Mouse (Mus musculus): ENCODE results near the gene Aasdh.
"Not testable (repeated sequence)": the region's sequence is repeated elsewhere in the genome, so short reads cannot be mapped to it uniquely, and the experiment has no call there.

Gene Aasdh

DNA sequence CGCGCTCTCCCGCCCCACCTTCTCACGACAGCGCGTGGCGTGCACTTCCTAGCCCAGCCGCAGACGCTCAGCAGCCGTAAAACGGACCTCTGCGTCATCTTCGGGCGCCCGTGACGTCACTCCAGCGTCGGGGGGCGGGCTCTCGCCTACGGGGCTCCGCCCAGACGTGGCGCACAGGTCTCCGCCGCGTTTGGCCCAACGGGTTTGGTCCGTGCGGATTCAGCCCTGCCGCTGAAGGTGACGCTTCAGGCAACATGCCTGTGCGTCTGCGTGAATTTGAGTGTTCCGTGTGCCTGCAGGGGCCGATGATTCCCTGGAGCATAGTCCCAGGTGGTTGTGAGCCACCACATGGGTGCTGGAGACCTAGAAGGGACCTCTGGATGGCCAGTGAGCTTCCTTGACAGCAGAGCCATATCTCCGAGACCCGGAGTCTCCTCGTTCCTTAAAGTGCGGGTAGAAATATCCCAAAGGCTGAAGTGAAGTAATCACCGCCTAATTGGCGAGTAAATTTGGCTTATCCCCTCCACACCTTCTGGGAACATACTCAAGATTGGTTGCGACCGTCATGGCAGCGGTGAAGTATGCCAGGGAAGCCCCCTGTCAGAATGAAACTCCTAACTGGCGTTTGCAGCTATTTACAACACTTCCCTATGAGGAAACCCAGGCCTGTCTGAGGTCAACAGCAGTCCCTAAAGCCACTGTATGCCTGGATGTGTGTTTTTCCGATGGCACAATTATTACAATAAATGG lies at the start of gene Aasdh:
Aasdh (minus strand) TSS at position 110 of the 750 bp plus-strand sequence.
- peak; percentile 91 to 95 for DNase-seq

DNA sequence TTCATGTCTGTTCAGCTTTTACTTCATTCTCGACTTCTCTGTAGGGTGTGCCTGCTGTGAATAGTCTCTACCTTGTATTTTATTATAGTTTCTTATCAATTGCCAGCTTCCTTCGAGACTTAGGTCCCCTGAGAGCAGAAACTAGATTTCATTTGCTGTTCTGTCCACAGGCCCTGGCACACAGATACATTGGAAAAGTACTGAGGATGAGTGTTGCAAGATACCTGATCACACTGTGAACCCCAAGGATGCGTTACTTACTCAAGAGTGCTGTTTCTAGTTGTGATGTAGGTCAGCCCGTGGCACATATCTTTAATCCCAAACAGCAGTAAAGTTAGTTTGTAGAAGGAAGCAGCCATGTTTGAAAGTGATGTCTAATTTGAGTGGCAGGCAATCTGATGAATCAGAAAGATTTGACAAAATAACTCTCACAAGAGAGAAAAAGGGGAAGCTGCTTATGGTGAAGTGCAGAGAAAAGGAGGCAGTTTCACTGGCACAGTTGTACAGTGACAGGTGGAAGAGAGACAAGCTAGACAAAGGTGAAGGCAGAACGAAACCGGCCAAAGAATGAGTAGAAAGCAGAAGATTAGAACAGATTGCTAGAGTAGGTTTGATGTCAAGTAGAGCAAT lies 49.1 kb upstream of the Aasdh start:
- DNase-seq: no peak

DNA sequence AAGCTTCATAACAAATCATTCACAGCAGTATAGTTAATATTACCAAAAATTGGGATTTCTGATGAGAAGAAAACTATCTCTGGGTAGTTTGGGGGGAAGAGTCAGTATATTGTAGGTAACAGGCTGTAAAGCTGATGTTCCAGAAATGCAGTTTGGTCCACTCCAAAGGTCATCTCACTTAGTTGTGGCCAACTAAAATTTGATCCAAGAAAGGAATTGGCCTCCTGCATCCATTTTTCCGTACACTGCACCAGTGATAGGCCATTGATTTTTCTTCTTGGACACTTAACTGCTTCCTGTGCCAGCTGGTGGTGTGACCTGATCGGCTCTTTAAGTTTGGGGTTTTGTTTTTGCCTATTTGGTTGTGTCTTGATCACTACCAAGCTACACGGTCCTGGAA lies 48.5 kb upstream of the Aasdh start:
- no peak for DNase-seq

DNA sequence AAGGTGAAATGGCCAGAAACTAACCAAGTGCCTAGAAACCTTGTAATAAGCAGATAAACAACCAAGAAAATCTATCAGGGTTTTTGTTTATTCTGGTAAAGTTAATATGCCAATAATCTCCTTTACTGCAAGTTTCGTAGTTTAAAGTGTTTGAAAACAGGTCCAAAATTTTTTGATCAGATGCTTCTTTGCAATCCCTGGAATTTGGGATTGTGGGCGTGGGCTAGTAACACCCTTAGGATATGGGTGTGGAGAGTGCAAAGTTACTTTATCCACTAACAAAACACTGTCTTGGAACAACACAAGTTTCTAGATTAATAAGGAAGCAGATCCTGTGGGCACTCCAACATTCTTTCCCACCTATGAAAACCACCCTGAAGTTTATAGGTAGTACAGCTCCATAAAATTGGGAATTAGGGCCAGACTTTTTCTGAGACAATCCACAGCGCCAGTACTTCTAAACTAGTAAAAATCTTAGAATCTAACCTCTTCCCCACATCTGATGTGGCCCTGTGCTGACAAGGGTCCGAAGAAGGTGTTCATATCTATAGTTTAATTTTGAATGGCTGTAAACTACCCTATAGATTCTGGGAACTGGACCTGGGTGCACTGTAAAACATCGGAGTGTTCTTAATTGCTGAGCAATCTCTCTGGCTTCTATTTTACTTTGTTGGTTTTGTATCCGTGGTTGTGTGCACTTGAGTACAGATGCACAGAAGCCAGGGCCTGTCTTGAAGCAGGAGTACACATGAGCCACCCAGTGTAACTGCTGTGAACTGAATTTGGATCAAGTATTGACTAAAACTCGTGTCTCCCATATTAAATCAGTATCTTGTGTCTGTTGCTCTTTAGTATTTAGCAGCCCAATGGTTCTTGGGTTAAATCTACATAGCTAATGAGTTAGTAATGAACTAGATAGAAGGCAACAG lies 47.1 kb upstream of the Aasdh start:
- no peak for DNase-seq

DNA sequence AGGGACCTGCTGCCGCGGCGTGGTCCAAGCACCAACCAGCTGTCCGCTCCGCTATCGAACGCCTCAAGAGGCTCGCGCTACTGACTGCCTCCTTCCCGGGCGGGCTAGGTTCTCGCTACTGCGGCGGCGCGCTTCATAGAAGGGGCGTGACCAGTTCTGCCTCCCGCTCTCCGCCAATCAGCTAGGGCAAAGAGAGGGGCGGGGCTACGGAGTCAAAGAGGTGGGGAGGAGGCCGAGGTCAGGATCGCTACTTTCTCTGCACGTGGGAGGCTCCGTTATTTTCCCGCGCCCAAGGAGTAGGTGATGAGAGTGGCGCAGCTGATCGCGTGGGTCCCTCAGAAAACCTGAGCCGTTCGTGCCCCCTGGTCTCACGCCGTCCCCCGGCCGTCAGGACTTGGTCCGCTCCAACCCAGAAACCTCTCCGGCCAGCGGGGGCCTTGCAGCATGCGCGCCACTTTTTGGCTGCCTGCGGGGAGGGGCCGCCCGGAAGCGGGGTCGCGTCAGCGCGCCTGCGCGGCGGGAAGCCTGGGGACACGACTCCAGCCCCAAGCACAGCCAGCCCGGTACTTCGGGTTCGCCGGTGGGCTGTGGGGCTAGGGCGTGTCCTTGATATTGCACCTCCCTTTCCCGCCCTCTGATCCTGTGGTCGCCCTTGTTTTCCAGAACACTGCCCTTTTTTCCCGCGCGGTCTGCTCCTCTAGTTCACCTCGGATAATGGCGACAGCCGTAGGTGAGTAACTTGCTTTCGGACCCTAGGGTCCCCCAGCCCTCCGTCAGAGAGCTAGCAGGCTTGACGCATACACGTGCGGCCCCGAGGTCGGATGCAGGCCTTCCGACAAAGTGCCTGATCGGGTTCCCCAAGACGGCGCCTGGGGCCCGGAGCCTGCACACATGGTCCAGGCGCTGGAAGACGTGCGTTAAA lies 46.1 kb upstream of the Aasdh start, which contains the start of the genes Paics and Ppat:
Paics (plus strand) TSS at position 202 of the 922 bp plus-strand sequence.
Ppat (minus strand) TSS at position 473 of the 922 bp plus-strand sequence.
- peak; percentile 98 to 99 for DNase-seq

DNA sequence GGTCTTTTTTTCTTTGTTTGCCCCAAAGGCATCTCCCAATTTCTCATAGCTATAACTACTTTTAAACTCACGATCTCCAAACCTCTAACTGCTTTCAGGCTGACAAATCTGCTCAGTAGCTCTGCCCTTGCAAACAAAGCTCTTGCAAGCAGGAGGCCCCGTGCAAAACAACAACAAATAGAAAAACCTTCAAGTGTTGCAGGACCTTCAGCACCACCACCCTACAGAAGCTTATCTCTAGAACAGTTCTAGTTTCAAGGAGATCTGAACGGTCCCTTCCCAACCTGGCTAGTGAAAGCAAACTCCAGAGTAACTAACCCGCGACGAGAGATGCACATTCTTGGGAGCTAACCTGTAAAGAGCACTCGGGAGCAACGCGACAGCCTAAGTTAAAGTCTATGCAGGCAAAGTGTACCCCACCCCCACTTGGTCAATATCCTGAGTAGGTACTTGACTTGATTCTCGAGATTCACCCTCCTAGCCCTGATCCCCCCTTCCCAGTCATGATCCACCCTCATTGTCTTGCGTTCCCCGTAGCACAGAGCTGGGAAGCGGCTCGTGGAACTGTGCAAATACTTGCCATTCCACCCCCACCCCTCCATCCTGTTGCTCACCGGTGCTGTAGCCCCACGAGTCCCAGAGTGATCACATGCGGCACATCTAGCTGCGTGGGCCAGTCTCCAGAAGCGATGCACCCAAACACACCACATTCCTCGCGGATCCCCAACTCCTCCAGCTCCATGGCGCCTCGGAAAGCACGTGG lies 45.2 kb upstream of the Aasdh start:
- no peak for DNase-seq

DNA sequence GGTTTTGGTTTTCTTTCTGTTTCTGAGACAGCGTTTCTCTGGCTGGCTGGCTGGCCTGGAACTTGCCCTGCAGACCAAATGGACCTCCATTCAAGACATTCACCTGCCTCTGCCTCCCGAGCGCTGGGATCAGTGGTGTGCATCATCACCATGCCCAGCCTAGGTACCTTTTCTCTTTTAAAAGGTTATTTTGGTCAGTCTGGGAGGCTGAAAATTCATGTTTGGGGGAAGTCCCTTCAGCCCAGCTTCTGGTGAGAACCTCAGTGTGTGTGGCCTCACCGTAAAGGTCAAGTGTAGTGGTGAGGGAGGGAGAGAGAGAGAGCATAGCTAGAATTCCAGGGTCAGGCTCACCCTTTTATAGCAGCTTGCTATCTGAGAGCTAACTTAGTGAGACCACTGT lies 42.4 kb upstream of the Aasdh start:
- no peak for DNase-seq

DNA sequence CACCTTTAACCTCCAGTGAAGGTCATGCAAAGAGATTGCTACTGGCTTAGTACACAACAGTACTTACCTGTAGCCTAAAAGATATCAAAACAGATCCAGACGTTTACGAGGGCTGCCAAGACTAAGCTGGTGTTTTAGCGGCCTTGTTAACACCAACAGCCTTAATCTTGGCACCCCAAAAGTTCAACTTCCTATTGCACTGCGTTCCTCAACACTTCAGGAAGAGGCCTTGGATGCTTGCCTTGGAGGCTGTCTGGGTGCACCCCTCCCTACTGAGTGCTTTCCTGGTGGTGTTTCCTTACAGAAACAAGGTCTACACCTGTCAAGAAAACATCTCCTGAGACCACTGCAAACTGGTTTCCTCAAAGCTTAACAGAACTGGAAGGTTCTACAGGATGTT lies 41.8 kb upstream of the Aasdh start:
- no peak for DNase-seq

DNA sequence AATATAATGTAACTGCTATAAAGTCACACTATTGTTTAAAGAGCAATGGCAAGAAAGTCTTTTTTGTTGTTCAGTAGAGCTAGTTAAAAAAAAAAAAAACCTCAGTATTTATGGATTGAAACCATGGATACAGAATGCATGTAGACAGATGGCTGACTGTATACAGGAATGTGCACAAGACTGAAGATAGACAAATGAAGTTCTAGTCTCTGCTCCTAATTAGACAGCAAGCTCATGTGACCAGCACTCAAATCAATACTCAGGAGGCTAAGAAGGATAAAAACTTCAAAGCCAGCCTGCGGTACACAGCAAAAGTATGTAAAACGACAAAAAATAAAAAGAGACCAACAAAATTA lies 40.3 kb upstream of the Aasdh start:
- no peak for DNase-seq

DNA sequence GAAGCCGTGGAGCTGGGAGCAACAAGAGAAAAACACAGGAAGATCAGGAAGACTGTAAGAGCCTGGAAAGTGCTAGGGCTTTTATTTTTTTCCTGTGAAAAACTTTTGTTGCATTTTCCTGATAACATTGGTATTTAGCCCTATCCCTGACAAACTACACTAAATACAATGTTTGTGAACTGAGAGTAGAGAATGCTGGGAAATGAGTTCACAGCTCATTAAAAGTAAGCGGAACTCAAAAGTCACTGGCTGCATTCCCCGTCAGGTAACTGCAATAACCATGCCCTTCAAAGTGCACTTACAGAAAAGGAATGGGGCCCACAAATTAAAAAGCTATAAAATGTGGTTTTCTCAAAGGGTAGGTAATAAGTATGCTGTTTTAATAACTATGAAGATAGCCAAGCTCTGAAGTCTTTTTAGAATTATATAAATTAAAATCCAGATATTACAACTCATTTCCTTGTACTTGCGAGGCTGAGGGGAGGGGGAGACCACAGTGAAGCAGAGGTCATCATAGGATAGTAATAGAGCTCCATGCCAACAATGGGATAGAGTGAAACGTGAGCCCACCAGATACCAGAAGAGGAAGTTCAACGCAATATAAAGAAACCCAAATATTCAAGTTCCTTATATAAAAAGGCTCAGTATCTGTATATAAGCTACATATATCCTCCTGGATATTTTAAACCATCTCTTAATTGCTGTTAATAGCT lies 39.8 kb upstream of the Aasdh start:
- DNase-seq: peak in 1 of 2 experiments; percentile 57

DNA sequence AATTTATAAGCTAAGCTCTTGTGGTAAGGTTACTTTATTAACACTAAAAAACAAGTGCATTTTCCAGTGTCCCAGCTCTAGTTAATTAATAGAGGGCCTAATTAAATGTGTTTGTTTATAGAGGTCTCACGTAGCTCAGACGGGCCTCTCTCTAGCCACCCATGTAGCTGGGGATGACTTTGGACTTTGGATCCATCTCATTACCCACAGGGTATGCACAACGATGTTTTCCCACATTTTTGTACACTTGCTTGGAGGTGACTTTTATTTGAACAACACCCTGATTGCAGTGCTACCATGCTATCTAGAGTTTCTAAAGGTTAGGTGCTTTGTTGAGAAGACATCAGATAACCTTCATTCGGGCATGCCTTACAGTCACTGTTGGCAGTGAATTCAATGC lies 37.2 kb upstream of the Aasdh start:
- peak; percentile 60 to 87 for DNase-seq

DNA sequence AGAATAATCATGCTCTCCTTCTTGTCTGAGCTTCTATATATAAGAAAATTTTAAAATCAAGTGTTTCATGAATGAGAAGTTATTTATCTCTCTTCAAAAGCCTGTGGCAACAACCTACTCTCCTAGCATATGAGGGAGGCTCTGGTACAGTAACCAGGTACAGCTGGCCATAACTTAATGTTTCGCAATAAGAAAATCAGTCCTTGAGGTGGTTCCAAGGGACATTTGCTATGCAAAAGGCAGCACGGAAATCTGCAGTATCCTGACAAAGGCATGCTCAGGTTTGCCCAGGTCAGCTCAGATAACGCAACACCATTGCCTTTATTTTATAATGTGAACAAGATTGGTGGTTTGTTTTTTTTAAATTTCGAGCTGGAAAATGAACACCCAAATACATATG lies 36.7 kb upstream of the Aasdh start:
- DNase-seq: no peak

DNA sequence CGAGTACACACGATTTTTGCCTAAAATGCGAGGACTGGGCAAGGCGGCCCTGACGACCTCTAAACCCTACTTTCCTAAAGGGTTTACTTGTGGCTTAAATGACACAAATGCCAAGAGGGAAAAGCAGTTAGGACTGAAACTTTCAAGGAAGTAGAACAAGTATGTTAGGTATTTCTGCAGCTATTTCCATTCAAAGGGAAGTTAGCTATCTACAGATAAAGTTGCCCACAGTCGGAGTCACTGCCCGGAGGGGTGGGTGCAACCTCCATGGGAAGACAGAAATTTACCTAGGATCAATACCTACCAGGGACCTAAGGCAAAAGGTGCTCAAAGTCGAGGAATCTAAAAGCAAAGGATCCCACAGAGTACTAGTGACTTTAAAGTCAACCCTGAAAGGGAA lies 34.4 kb upstream of the Aasdh start:
- DNase-seq: no peak

DNA sequence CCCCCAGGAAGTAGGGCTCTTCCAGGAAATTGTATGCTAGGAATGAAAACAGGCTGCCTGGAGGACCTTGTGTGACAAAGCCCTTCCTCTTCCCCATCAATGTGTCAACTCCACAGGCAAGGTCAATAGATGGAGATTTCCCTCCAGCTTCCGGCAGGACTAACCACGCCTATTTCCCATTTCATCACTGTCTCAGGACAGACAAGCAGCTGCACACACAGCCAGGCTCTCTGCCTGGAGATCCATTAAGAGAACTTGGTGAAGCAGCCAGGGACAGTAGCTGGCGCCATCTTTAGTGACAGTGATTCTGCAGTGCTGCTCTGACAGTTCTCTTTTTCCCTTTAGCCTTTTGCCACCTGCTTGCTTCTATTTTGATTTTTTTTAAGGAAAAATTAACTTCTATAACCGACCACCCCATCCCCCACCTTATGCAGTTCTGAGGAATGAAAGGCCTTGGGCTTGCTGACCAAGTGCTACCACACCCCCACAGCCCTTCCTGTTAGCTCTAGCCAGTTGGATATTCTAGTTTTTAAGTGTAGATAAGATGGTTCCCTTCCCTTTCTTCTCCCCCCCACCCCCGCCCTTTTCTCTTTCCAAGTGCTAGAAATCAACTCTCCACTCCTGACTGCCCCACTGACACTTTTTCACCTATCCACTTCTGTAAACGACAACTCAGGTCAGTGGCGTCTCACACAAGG lies 24.0 kb upstream of the Aasdh start:
- peak in 1 of 2 experiments; percentile 45 for DNase-seq

DNA sequence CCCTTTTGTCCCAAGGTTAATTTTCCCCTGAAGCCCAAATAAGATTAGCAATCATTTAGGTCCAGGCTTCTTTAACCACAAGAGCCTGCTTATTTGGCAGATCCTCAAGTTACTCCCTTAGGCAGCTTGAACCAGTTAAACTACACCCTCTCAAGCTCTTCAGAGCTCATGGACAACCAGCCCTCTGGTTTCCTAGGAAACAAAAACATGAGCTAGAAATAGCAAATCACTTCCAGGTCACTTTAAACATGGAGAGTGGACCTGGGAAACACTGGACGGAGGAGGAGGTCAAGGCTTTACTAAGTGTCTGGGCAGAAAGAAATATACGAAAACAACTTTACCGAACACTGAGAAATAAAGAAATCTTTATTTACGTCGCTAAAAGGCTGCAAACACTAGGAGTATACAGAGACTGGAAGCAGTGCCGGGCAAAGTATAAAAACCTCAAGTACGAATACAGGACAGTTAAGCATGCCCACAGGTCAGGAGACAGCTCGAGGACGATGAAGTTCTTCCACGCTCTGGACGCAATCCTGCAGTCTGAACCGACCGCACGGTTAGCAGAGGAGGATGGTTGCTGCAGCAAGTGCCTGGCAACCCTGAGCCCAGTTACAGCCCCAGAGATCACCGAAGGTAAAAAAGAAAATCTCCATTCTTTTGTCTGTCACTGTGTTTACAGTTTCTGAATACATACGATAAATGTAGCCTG lies 23.0 kb upstream of the Aasdh start:
- peak in 1 of 2 experiments; percentile 87 for DNase-seq

DNA sequence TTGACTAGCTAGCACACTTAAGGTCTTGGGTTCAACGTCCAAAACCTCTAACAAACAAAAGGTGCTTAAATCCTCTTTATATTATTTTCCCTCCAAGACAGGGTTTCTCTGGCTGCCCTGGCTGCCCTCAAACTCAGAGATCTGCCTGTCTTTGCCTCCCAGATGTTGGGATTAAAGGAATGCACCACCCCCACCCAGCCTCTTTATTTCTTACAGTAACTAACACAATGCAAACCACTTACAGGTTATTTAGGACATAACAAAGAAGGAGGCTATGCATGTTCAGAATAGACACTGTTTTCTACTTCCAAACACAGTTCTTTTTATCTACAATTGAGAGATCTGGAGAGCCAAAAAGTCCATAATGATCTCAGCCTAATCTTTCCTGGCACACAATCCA lies 19.0 kb upstream of the Aasdh start:
- DNase-seq: no peak

DNA sequence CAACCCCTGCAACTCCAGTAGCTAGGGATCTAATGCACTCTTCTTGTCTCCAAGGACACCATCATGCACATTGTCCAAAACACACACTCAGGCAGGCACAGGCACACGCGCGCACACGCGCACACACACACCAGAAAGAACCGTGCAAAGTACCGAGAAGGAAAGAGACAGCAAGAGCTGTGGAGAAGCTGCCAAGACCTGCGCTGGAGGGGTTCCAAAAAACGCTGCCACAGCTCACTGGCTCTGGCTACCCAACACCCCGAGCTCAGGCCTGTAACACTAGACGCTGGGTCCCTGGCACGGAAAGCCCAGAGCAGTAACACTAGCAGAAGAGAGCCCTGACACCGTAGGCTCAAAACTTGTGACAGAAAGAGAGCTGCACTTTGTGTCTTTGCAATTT lies 18.1 kb upstream of the Aasdh start:
- peak; percentile 92 for DNase-seq

DNA sequence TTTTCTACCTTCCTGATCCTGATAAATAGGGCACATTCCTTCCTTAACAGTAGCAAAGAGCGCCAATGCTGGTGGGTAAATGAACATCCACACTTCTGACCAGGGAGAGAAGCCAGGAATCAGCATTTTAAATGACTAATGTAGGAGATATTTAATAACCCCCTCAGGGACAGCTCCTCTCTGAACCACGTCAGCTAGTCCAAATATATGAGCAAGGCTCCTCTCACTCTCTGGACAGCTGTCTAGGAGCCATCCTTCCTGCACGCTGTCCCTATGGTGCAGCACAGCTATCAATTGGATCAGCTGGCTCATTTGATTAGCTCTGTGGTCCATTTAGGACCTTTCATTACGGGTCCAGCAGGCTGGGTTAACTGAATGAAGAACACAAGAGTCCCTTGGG lies 17.5 kb upstream of the Aasdh start:
- DNase-seq: no peak

DNA sequence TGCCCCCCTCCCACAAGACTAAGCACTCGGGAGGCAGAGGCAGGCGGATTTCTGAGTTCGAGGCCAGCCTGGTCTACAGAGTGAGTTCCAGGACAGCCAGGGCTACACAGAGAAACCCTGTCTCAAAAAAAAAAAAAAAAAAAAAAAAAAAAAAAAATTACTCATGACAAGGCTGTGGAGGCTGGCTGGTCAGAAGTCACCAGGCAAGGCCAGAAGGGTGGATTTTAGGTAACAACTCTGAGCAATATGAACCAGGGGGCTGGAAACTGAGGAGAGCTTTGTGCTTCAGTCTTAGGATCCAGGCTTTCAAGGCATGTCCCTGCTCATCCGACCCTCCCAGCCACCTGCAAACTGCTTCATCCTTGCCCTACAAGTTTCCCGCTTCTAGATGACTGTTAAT lies 7.2 kb upstream of the Aasdh start:
- not testable (repeated sequence) for DNase-seq

DNA sequence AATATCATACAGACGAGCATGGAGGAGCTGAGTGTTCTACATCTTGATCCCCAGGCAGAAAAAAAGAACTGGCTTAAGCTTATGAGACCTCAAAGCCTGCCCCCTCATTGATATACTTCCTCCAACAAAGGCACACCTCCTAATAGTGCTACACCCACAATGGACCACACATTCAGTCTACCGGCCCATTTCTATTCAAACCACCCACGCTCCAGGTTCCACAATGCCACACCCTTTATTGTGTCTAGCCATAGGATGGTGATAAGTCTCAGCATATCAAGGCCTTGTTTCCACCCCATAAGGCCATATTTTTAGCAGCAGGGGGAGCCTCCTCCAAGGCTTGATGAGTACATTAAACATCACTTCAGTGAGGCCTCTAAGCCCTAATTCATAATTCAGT lies 5.5 kb upstream of the Aasdh start:
- DNase-seq: no peak

Data from kidney, adult 8-10 months (tissue).